Mouse (Mus musculus) neural tube, embryonic 15.5 days (tissue): ENCODE results near the gene Fbh1. TPM values are rescaled to one million over a fixed set of nuclear protein-coding genes. Genes with fewer than 3 reads are reported as not detected.
A peak's percentile ranks its signal among the peaks of the same experiment; 100 is the strongest.

ENCODE experiments used
- ATAC-seq: fragments of 200-750 bp; cut with Nextera tagmentation; 2 replicates; pipeline ENCODE4 v1.8.0; 2017; ENCODE audit warnings: mild to moderate bottlenecking, moderate TSS enrichment, moderate library complexity; ENCODE audit not compliant: low FRiP score
- H3K27ac ChIP-seq: fragments of 300-500 bp; sonication (generic); replicated peaks from 2 replicates; pipeline ENCODE4 v1.5.1; 2015; ENCODE audit warnings: mild to moderate bottlenecking, inconsistent platforms
- H3K27me3 ChIP-seq: fragments of 300-500 bp; sonication (generic); replicated peaks from 2 replicates; pipeline ENCODE4 v1.6.1; 2015; ENCODE audit warnings: inconsistent platforms
- H3K36me3 ChIP-seq: fragments of 300-500 bp; sonication (generic); 2 replicates; pipeline ENCODE4 v1.6.1; 2015; ENCODE audit warnings: inconsistent platforms
- H3K4me1 ChIP-seq: fragments of 300-500 bp; sonication (generic); 2 replicates; pipeline ENCODE4 v1.6.1; 2015; ENCODE audit warnings: inconsistent platforms
- H3K4me2 ChIP-seq: fragments of 300-500 bp; sonication (generic); 2 replicates; pipeline ENCODE4 v1.6.1; 2015; ENCODE audit warnings: inconsistent platforms, mild to moderate bottlenecking, moderate library complexity
- H3K4me3 ChIP-seq: fragments of 300-500 bp; sonication (generic); replicated peaks from 2 replicates; pipeline ENCODE4 v1.5.1; 2015; ENCODE audit warnings: mild to moderate bottlenecking, inconsistent platforms
- H3K9ac ChIP-seq: fragments of 300-500 bp; sonication (generic); replicated peaks from 2 replicates; pipeline ENCODE4 v1.6.1; 2015; ENCODE audit warnings: mild to moderate bottlenecking, inconsistent platforms
- H3K9me3 ChIP-seq: fragments of 300-500 bp; sonication (generic); replicated peaks from 2 replicates; pipeline ENCODE4 v1.6.1; 2016; ENCODE audit warnings: inconsistent platforms
- WGBS: fragments of 180-500 bp; shearing (Covaris S2); methylation state at CpG from one replicate; pipeline ENCODE4 v1.1.7; 2015; ENCODE audit warnings: mixed read lengths; 5-methylcytosine and 5-hydroxymethylcytosine counted together
- polyA plus RNA-seq: library from polyadenylated mRNA; unstranded; fragments of >200 nt; fragmentation: Nextera tagmentation; extraction: Ambion mirVana; gene quantifications from 2 replicates; pipeline ENCODE4 v1.2.1, GENCODE M21; 2015

The Fbh1 gene
- 119 TPM in 2 replicates for polyA plus RNA-seq

- Histone ChIP-seq H3K36me3 (peaks cover 22% of the 10 kb centered on the region), H3K4me3 (peak within 1 kb of the TSS; percentile 86), H3K27ac (peak within 1 kb of the TSS; percentile 98), H3K9me3 (no peaks in the 10 kb centered on the region), H3K27me3 (no peaks in the 10 kb centered on the region), H3K4me2 (peak within 1 kb of the TSS; percentile 77), H3K9ac (peak within 1 kb of the TSS; percentile 94), H3K4me1 (peaks cover 54% of the 10 kb centered on the region)
- ATAC-seq = peak; percentile 96
- WGBS = under 1% methylated on average over 73 of the region's 73 CpGs
Measured at GRCm38 (mm10) chr2:11777091-11778068, at the start of gene Fbh1, which contains the start of gene Ankrd16. Fbh1 (minus strand) TSS chr2:11777582. Ankrd16 (plus strand) TSS chr2:11777876.

DNA sequence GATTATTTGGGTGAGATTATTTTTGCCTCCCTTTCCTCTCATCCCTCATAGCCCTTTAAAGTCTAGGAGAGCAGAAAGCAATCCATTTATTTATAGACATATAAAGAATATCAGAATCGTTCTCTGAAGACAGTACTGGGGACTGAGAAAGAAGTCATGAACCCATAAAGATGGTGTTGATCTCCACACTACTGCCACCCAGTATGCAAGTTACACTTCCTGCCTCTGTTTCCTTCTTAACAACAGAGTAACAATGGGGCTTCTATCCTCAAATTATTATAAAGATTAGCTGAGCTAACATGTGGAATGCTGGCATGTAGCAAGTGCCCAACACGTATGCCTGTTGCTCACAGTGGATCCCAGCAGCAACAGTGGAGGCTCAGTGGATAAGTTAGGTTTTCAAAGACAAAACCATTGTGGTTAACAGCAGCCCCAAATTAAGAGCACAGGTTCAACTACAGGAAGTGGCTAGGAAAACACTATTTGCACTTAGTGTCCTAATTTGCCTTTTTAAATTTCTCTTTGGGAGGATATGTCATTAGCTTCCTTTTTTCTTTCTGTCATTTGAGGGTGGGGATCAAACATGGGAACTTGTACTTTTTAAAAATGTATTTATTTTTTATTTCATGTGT, 24.0 kb upstream of the Fbh1 start:
- no peaks in the 10 kb centered on the region for H3K27me3 ChIP-seq
- H3K4me1 ChIP-seq = no peaks in the 10 kb centered on the region
- ATAC-seq = no peak
- H3K4me3 ChIP-seq = no peak overlapping the region
- H3K4me2 ChIP-seq = no peak overlapping the region
- 82% methylated on average over 2 of the region's 2 CpGs for WGBS
- no peaks in the 10 kb centered on the region for H3K9me3 ChIP-seq
- peaks cover 4% of the 10 kb centered on the region; the same call in 1 of the 2 replicates for H3K36me3 ChIP-seq
- H3K9ac ChIP-seq = no peak overlapping the region
- no peak overlapping the region for H3K27ac ChIP-seq

- Histone ChIP-seq H3K4me2 (no peak overlapping the region), H3K36me3 (peaks cover 17% of the 10 kb centered on the region), H3K9me3 (no peaks in the 10 kb centered on the region), H3K4me1 (no peaks in the 10 kb centered on the region), H3K4me3 (no peak overlapping the region), H3K27me3 (no peaks in the 10 kb centered on the region), H3K27ac (no peak overlapping the region), H3K9ac (no peak overlapping the region)
- ATAC-seq = no peak
- 85% methylated on average over 5 of the region's 5 CpGs for WGBS
Measured at GRCm38 (mm10) chr2:11797930-11798364, 20.6 kb upstream of the Fbh1 start.

GRCm38 (mm10) chr2:11794668-11795067, 17.3 kb upstream of the Fbh1 start:
- 77% methylated on average over 4 of the region's 4 CpGs for WGBS
- 0 out of 2 replicates have a peak, but pooled peaks cover 3% of the 10 kb centered on the region for H3K9me3 ChIP-seq
- no peak overlapping the region for H3K4me2 ChIP-seq
- no peaks in the 10 kb centered on the region for H3K27me3 ChIP-seq
- H3K27ac ChIP-seq = no peak overlapping the region
- no peaks in the 10 kb centered on the region for H3K4me1 ChIP-seq
- no peak for ATAC-seq
- no peak overlapping the region for H3K4me3 ChIP-seq
- H3K9ac ChIP-seq = no peak overlapping the region
- H3K36me3 ChIP-seq = peaks cover 44% of the 10 kb centered on the region

DNA sequence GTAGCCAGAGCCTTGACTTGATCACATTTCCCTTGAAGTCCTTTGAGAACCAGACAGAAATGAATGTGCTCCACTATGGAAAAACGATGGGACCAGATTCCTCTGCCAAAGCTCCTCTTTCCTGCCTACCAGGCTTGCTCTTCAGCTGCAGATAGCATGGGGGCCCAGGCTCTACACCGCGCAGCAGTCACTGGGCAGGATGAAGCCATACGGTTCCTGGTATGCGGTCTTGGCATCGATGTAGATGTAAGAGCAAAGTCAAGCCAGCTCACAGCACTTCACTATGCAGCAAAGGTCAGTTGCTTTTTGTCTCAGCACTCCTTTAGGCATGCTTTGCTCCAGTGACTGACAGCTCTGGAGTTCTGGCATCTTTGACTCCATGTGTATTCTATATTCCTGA, 6.8 kb upstream of the Fbh1 start:
- H3K4me1 ChIP-seq = peaks cover 18% of the 10 kb centered on the region
- no peak for ATAC-seq
- H3K4me2 ChIP-seq = no peak overlapping the region
- H3K9ac ChIP-seq = no peak overlapping the region
- H3K9me3 ChIP-seq = no peaks in the 10 kb centered on the region
- H3K36me3 ChIP-seq = peaks cover 80% of the 10 kb centered on the region
- no peaks in the 10 kb centered on the region for H3K27me3 ChIP-seq
- 96% methylated on average over 6 of the region's 6 CpGs for WGBS
- H3K27ac ChIP-seq = no peak overlapping the region
- H3K4me3 ChIP-seq = no peak overlapping the region

- H3K4me2 ChIP-seq = peak overlapping the region; percentile 72
- H3K27ac ChIP-seq = peak overlapping the region; percentile 98
- H3K4me1 ChIP-seq = peaks cover 54% of the 10 kb centered on the region
- H3K27me3 ChIP-seq = no peaks in the 10 kb centered on the region
- ATAC-seq = peak; percentile 93
- under 1% methylated on average over 43 of the region's 43 CpGs for WGBS
- no peaks in the 10 kb centered on the region for H3K9me3 ChIP-seq
- H3K4me3 ChIP-seq = peak overlapping the region; percentile 86
- H3K36me3 ChIP-seq = peaks cover 30% of the 10 kb centered on the region
- peak overlapping the region; percentile 94 for H3K9ac ChIP-seq
Measured at GRCm38 (mm10) chr2:11778087-11778823, 873 bp upstream of the Fbh1 start.

GRCm38 (mm10) chr2:11776415-11776814, 967 bp downstream of the Fbh1 start:
- peak overlapping the region; percentile 93; the same call in 1 of the 2 replicates for H3K27ac ChIP-seq
- no peaks in the 10 kb centered on the region for H3K27me3 ChIP-seq
- peak overlapping the region; percentile 86 for H3K4me3 ChIP-seq
- ATAC-seq = no peak
- H3K9me3 ChIP-seq = no peaks in the 10 kb centered on the region
- WGBS = 57% methylated on average over 8 of the region's 8 CpGs
- peaks cover 12% of the 10 kb centered on the region for H3K36me3 ChIP-seq
- peak overlapping the region; percentile 91 for H3K9ac ChIP-seq
- H3K4me1 ChIP-seq = peaks cover 57% of the 10 kb centered on the region
- H3K4me2 ChIP-seq = peak overlapping the region; percentile 77

- H3K27ac ChIP-seq = no peak overlapping the region
- H3K9ac ChIP-seq = no peak overlapping the region
- ATAC-seq = no peak
- no peaks in the 10 kb centered on the region for H3K9me3 ChIP-seq
- WGBS = 72% methylated on average over 5 of the region's 5 CpGs
- H3K4me1 ChIP-seq = peaks cover 48% of the 10 kb centered on the region
- no peak overlapping the region for H3K4me2 ChIP-seq
- no peaks in the 10 kb centered on the region for H3K36me3 ChIP-seq
- no peaks in the 10 kb centered on the region for H3K27me3 ChIP-seq
- no peak overlapping the region for H3K4me3 ChIP-seq
Measured at GRCm38 (mm10) chr2:11775121-11775520, 2.3 kb downstream of the Fbh1 start.

DNA sequence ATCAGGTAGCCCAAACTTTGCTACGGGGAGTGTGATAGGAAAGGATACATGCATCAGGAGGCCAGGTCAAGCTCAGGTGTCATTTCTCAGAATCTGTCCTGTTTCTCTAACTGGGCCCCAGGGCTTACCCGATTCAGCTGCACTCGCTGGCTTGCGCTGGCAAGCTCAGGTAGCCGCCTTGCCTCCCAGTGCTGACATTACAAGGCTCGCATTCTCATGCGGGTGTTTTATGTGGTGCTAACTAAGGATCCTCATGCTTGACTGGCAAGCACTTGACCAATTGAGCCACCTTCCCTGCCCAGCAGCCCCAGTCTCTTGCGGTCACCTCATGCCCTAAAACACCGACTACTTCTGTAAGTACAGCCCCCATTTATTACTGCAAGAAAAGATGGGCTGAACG, 3.0 kb downstream of the Fbh1 start:
- H3K4me3 ChIP-seq = no peak overlapping the region
- WGBS = 87% methylated on average over 10 of the region's 10 CpGs
- H3K9me3 ChIP-seq = no peaks in the 10 kb centered on the region
- H3K36me3 ChIP-seq = peaks cover 4% of the 10 kb centered on the region; the same call in 1 of the 2 replicates
- H3K4me2 ChIP-seq = no peak overlapping the region
- H3K27me3 ChIP-seq = no peaks in the 10 kb centered on the region
- H3K4me1 ChIP-seq = peaks cover 41% of the 10 kb centered on the region
- no peak for ATAC-seq
- H3K27ac ChIP-seq = no peak overlapping the region
- no peak overlapping the region for H3K9ac ChIP-seq

DNA sequence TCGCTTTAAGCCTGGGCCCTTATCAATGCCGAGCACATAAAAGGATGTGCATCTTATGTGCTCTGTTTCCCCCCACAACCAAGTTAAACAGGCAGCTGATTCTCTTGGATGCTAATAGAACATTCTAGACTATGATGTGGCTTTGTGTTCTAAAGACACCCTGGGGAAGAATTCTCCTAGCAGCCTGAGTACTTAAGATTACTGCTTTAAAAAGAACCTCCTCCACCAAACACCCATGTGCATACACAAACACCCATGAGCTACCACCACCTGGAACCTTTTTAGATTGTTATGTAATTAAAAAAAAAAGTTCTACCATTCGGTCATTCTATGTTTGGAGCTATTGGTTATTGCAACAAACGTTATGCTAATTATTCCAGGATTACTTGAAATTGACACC, 5.0 kb downstream of the Fbh1 start:
- H3K36me3 ChIP-seq = peaks cover 16% of the 10 kb centered on the region
- no peak overlapping the region for H3K27ac ChIP-seq
- H3K4me1 ChIP-seq = peaks cover 35% of the 10 kb centered on the region
- ATAC-seq = no peak
- no peaks in the 10 kb centered on the region for H3K9me3 ChIP-seq
- 85% methylated on average over 4 of the region's 4 CpGs for WGBS
- H3K4me3 ChIP-seq = no peak overlapping the region
- no peaks in the 10 kb centered on the region for H3K27me3 ChIP-seq
- H3K9ac ChIP-seq = no peak overlapping the region
- no peak overlapping the region for H3K4me2 ChIP-seq

DNA sequence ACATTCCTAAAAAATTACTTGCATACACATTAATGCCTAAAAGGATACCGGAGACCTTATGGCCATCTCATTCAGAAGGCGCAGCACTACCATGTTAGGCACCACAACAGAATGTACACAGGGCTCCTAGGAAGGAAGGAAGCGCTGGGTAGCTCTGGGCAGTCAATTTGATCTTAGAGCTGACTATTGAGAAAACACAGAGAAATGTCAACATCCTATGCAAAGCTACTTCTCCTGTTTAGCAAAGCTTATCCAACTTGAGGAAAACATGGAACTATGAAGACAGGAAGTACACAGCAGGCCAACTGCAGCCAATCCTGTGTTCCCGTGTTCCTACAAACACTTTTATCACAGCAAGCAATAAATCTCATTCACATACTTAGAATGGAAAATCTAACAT, 5.7 kb downstream of the Fbh1 start:
- ATAC-seq = no peak
- Histone ChIP-seq H3K4me1 (peaks cover 32% of the 10 kb centered on the region), H3K36me3 (peaks cover 23% of the 10 kb centered on the region), H3K27me3 (no peaks in the 10 kb centered on the region), H3K4me3 (no peak overlapping the region), H3K9me3 (no peaks in the 10 kb centered on the region), H3K27ac (no peak overlapping the region), H3K4me2 (no peak overlapping the region), H3K9ac (no peak overlapping the region)
- WGBS = 87% methylated on average over 4 of the region's 4 CpGs
